Mouse (Mus musculus): ENCODE data around the gene Rpl34.

DNA sequence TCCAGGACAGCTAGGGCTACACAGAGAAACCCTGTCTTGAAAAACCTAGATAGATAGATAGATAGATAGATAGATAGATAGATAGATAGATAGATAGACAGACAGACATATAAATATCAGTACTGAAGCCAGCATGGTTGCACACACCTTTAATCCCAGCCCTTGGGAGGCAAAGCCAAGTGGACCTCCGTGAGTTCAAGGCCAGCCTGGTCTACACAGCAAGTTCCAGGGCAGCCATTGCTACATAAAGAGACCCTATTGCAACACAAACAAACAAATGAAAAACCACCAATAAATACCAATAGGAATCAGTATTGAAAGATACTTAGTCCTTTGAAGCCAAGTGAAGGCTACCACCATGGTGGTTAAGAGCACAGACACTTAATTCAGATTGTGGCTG is 43.1 kb downstream of the Rpl34 start:
- no peak for TF ChIP-seq CTCF (IDR thresholded peaks at IDR 0.05; ENCODE audit: low read depth)
- no peak for TF ChIP-seq EP300 (IDR thresholded peaks at IDR 0.05; ENCODE audit: low read depth)

Data from liver, postnatal 0 days (tissue).